Mouse (Mus musculus) kidney, adult 2 months (tissue): ENCODE measurements around the gene Rerg.

Experiments used
- CTCF ChIP-seq: fragments of 200-500 bp; conservative IDR thresholded peaks from 2 replicates; pipeline ENCODE4 v1.5.1; 2011; ENCODE audit warnings: low read depth, mild to moderate bottlenecking, control low read depth, low read length, moderate library complexity, mixed read lengths; ENCODE audit not compliant: insufficient read depth, insufficient read length
- POLR2A ChIP-seq: fragments of 200-500 bp; IDR thresholded peaks from one replicate; pipeline ENCODE4 v1.6.1; 2011; ENCODE audit warnings: low read depth, low read length, control low read depth

- TF ChIP-seq CTCF (no peak), POLR2A (no peak)
These were observed 93.6 kb downstream of the Rerg start for GRCm38 (mm10) chr6:137076731-137077130.
